Mouse (Mus musculus) c-Kit-positive CD71-positive TER-119-negative erythroid progenitor cells, embryonic 14.5 days (primary cell): ENCODE measurements around the gene Cbr3.
A peak's percentile ranks its signal among the peaks of the same experiment; 100 is the strongest.

Experiments
- DNase-seq: peaks from one replicate; pipeline ENCODE4 v3.0.0-alpha.2; 2013; ENCODE audit warnings: low read depth

Gene Cbr3

DNA sequence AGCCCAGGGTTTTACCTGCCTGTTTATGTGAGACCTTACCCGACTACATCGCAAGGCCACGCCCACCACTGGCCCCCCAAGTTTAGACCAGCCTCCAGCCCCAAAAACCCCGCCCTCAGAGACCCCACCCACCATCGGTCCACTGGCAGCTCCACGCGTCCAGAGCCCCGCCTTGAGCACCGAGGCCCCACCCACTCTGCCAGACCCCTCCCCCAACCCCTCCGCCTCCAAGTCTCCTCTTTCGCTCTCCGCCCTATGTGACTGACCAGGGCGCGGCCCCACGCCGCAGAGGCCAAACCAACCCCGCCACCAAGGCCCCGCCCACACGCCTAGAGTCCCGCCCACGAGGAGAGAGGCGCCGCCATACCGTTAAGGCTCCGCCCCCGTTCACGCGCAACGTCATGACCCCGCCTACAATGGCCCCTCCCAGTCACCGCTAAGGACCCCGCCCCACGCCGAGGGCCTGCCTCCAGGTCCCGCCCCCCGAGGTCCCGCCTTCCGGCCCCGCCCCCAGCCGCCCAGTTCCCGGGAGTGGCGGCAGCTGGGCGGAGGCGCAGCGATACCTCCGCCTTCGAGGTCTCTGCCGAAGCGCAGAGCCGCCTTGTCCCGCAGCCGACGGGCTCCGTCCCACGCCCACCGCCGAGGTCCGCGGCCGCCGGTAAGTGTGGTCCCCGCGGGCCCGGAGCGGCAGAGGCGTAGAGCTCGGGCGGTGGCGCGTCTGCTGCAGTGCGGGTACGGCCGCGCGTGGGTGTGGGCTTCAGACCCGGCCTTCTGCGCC is 28.6 kb downstream of the Cbr3 start, which contains the start of gene Dop1b:
TSS of gene Dop1b (plus strand) at position 494 of the 778 bp plus-strand sequence.
- peak; percentile 96 for DNase-seq

DNA sequence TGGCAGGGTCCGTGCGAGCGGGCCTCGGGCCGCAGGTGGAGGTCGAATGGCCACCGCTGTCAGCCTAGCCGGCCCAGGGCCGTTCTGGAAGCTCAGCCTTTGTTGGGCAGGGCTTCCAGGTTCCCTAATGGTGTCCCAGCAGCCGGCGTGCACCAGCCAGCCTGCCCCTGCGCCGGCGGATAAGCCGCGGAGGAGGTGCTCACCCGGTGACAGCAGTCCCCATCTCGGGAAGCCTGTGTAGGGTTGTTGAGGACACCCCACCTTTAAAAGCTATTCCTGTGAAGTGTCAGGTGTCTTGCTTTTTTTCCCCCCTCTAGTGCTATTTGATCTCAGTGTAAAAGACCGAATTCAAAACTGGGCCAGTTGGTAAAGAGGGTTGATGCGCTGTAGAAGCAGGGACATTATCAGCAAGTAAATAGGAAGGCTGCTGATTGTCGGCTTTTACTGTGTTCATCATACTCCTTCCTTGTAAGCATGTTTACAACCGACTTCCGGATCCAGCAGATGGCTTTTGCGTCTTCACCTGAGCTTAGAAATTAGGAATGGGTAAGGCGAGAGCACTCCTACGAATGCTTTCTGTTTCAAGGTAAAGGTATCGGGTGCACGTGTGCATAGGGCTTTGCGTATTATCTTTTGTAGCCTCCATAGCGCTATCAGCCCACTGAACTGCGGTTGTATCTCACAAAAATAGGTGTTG is 29.3 kb downstream of the Cbr3 start:
- DNase-seq: peak; percentile 33

DNA sequence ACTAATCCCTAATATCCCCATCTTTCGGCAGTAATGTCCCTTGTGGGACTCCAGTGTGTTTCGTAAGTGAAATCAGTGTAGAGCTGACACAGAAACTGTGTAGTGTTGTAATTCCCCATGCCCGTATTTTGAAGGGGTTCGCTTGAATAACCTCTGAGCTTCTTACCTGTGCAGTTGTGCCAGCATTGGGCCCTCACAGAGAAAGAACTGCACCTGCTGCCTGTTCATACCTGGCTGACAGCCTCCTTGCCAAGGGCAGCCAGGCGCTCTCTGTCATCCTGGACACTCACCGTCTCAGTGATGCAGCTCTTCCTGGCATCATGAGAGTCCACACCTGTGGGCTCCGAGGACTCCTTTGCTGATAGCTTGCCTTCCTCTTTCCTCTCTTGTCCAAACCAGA is 30.0 kb downstream of the Cbr3 start:
- DNase-seq: no peak

DNA sequence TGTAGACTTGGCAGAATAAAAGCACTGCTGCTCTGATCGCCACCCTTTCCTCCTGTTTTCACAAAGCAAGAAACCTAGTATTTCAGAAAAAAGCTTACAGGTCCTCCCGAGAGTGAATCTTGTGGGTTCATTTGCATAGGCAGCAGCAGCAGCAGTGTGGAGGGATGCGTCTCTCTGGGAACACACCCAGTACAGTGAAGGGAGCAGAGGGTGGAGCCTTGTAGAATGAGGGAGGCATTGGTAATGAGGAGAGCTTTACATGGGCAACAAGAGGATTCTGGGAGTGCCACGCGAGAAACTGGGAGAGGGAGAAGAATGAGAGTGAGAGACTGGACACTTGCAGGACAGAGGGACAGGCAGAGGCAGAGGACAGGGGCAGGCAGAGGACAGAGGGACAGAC is 31.4 kb downstream of the Cbr3 start:
- peak; percentile 25 for DNase-seq

DNA sequence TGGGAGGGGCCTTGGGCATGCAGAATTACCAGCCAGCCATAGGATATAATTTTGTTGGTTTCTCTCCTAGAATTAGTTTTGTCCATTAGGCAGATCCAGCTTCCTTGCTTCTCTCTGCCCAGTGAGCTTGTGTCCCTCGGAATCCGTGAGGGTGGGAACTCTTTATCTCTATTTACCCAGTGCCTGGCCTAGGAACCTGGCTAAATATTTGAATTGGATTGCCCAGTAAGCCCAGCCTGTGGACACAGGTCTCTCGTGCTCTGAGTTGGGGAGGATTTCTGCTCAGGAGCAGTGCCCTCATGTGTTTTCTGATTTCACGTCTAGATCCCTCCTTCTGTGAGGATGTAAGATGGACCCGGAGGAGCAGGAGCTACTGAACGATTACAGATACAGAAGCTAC is 32.8 kb downstream of the Cbr3 start:
- no peak for DNase-seq

DNA sequence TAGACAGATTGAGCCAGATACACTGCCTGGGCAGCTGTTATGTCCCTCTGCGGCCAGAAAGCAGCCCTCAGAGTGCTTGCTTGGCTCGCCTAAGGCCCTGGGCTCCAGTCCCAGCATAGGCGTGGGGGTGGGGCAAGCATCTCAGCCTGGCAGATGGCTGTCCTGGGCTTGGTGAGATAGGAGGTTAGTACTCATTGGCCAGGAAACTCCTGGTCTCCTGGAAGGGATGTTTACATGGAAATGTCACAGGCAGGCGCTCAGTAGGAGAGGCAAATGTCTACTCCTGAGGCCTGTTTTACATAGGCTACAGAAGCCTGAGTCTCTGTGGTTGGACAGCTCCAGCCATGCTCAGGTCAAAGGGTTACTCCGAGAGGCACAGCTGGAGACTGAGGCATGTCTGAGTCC is 34.3 kb downstream of the Cbr3 start:
- peak; percentile 30 for DNase-seq

DNA sequence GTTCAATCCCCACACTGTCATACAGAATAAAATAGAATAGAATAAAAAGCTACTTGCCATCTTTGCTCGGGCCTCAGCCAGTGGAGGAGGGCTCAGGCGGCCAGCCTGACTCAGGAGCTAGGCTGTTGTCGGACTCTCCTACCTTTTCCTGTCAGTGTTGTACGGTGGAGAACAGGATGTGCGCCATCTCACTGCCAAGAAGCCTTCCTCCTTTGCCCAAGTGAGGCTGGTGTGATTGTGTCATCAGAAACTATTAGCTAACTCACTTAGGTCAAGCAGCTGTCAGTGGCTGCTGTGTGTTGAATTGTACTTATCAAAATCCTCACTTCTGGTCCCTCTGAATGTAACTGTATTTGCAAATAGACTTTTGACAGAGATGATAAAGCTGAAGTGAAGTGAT is 38.8 kb downstream of the Cbr3 start:
- no peak for DNase-seq

DNA sequence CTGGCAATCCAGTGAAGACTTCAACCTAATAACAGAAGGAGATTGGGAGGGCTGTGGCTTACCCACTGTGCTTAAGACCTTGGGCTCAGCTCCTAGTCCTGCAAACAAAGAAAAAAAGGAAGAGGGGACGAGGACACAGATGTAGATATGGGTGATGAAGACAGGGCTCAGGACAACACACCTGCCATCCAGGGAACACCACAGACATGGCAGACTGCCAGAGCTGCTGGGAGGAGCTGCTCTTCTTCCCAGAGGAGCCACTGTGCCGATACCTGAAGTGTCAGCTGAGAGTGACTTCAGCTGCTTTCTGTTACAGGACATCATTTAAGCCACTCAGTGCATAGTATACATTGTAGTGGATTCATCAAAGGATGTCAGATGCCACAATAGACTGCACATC is 39.5 kb downstream of the Cbr3 start:
- no peak for DNase-seq

DNA sequence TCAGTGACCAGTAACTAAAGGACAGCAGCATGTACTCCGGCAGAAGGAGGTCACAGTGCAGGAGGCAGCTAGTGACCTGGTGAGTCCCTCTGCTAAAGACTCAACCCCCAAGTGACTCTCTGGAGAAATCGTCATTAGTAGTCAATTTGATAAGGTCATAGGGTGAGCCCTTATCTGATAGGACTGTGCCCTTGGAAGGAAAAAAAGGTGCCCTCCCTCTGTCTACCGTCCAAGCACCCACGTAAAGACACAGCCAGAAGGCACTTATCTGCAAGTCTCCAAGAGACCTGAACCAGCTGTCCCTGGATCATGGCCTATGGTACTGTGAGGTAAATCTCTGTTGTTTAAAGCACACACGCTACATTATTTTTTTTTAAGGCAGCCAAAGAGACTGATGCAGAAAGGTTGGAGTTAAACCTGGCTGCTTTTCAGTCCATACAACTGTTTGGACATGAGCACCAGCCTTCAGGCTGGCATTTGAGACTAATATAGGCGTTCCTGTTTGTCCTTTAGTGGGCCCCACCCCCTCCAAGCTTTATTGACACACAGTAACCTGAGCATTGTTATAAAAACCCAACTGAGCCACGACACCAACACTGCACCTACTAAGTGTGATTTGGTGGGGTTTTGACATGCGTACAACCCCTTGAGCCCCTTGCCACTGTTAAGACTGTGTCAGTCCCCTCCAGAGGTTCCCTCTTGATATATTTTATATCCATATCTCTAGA is 42.6 kb downstream of the Cbr3 start:
- no peak for DNase-seq

DNA sequence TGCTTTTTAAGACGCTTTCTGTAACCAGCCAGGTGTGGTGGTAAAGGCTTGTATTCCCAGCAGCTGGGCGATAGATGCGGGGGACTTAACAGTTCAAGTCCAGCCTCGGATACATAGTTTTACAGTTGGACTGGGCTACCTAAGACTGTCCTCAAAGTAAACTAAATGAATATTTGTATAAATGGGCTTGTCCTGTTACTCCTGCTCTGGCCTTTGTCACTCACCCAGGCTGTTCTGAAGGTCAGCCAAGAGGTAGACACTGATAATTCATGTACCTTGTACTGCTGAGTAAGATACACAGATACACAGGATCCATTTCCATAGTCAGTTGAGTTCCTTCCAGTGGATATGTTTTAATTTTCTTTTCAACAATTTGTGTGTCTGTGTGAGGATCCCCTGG is 43.2 kb downstream of the Cbr3 start:
- no peak for DNase-seq

DNA sequence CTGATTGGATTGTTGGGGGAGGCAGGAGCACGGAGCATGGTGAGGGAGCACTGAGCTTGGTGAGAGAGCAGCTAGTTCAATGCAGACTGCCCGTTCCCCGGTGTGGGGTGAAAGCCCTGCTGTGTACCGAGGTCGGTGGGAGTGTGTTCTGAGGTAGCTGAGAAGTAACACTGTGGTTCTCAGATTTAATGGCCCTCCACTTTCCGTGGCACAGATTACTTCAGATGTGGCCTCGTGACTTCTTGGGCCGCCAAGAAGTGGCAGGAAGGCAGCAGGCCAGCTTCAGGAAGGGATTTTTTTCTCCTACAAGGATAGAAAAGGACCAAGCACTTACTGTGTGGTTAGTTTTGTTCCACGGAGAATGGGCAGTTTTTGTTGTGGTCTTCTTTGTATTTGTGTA is 45.7 kb downstream of the Cbr3 start:
- DNase-seq: no peak

DNA sequence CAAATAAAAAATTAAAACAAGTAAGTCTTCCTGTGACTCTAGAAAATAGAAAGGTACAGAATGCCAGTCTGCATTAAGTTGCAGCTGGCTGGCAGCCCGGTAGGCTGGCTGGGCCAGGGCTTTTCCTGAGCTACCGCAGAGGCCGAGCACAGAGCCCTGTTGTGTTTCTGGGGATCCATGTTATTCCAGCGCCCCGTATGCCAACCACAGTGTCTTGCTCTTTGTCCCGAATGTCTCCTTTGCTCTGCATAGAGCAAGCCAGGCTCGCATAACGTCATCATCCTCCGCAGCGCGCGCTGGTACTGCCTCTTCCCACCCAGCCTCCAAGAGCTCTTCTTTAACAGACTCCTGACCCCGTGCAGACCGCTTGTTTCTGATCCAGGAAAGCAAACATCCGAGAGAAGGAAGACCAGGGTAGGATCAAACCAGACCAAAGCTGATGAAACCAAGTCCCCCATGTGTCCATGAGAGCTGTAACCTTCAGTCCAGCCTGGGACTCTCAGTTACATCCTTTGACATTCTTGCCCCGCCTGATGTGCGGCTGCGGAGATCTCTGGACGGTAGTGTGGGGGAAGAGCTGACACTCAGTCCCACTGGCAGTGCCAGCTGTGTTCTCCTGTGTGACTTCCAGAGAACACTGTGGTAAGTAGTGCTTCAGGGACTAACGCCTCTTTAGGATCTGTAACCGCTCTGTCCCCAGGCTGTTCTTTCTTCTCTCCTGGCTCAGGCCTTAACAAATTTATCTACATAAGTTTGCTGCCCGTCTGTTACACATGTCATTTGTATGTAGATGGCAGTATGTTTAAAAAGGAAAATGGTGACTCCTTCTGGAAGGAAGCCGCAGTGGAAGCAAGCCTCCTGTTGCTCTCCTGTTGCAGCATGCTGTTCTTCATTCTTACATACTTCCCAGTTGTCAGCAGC is 47.0 kb downstream of the Cbr3 start:
- no peak for DNase-seq

DNA sequence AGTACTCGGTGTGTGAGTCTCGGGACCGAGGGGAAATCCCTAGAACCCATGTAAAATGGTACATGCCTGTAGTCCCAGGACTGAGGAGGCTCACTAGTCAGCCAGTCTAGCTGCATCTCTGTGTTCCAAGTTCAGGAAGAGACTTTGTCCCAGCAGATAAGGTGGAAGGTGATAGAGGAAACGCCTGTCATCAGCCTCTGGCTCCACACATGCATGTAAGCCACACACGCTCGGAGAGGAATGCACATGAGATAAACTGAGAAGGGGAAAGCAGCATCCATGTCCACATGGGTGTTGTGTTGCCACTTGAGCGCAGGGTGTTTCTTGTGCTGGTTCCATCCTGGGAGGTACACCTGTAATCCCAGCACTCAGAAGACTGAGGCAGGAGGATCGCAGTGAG is 48.3 kb downstream of the Cbr3 start:
- DNase-seq: no peak

DNA sequence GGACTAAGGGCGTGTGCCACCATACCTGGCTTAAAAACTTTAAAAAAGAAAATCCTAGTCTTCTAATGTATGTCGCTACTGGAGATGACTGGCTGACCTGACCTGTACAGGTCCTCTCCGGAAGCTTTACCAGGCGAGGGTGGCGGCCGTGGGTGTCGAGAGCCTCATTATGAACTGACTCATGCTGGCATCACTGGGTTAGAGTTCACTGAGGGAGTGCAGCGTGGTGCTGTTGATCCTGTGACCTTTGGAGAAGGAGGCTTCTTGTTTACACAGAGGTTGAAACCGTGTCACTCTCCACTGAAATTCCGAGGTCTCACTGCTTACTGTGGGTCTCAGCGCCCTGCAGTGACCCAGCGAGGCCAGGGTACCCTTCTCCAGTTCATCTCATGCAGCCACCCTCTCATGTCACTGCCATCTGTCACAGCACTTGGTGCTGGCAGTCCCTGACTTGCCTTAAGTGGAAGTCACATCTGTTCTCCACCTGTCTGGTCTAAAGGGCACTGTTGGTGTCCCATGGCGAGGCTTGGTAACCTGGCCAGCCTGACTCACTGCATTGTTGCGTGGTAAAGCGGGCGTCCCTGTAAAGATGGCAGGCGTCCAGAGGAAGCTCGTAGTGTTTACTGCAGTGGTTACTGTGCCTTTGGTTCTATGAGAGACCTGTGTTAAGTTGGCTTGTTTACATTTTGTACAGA is 50.0 kb downstream of the Cbr3 start:
- no peak for DNase-seq

DNA sequence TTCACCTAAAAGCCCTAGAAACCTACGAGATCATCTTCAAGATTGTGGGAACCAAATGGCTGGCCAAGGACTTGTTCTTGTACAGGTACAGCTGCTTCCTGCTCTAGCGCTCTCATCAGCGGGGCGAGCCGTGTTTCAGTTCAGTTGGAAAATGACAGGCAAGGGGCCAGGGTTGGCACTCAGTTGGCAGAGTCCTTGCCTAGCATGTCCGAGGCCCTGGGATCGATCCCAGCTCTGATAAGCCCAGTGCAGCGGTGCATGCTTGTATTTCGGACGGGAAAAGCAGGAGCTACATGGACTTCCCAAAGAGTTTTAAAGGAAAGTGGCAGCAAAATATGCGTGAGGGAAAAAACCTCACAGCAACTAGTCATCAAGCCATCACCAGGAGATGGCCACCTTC is 56.2 kb downstream of the Cbr3 start:
- no peak for DNase-seq
